In the genomic region with DNA sequence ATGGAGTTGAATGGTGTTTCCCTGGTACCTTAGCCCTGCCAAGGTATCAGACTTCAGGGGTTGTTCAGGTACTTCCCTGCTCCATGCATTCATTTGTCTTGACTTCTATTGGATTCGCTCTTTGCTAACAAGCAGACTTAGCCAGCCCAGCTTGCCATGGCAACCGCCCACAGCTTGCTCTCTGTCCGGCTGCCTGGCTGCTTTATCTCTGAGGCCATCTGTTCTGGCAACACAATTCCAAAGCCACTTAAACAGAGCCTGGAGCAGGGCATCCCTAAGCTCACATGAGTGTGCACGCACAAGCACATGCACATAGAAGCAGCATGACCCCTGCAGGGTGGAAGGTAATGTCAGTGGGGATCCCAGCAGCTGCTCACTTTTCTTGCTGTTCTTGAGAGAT, we compare ENCODE assay signal across 8 mouse cellular contexts. TPM values are rescaled to one million over a fixed set of nuclear protein-coding genes. Genes with fewer than 3 reads are reported as not detected.
DNase-seq lines count a peak whose midpoint lies in the region; TF ChIP-seq lines count a peak whose summit lies in the region.
"Had no signal": no experiment of that assay in that cellular context is flagged by ENCODE, and none has a peak within 500 bp of the region (broad histone marks: within the 10 kb centered on the region; RNA-seq: fewer than 3 reads in every experiment).

No protein-coding gene starts in this region.

- TF ChIP-seq POLR2A in cerebellum, adult 2 months (IDR thresholded peaks at IDR 0.05; ENCODE audit: borderline replicate concordance, insufficient read depth, low read length): no peak

- TF ChIP-seq CTCF in cerebellum, adult 2 months (IDR thresholded peaks at IDR 0.05; ENCODE audit: borderline replicate concordance, insufficient read depth, low read depth, low read length): no peak

- no peaks in the 10 kb centered on the region for H3K9me3 ChIP-seq in forebrain, embryonic 10.5 days
- H3K9me3 ChIP-seq: limb, embryonic 15.5 days had no signal

- peak; percentile 87 to 95 for DNase-seq in cerebellum, adult 2 months
- peak; percentile 39 for DNase-seq in forebrain, embryonic 10.5 days (ENCODE audit: extremely low spot score, low spot score)
- peak; percentile 55 to 64 for DNase-seq in layer of hippocampus, postnatal 14 days (ENCODE audit: low spot score in 2 of 2)
- peak; percentile 67 for DNase-seq in retina, embryonic 14.5 days (ENCODE audit: low spot score)
- DNase-seq in urinary bladder, postnatal 14 days (ENCODE audit: low spot score): no peak
- no peak for DNase-seq in urinary bladder, postnatal 4 days (ENCODE audit: low spot score in 2 of 2)
- no peak for DNase-seq in kidney, adult 9 months

- H3K27me3 ChIP-seq in cerebellum, adult 2 months (ENCODE audit: control insufficient read depth, insufficient read depth, low read length): no peaks in the 10 kb centered on the region
- 0 out of 2 replicates have a peak, but pooled peaks cover 8% of the 10 kb centered on the region for H3K27me3 ChIP-seq in forebrain, embryonic 10.5 days (ENCODE audit: poor library complexity, severe bottlenecking)

- 4% methylated on average over 4 of the region's 4 CpGs for WGBS in cerebellum, adult 2 months
- 47% methylated on average over 4 of the region's 4 CpGs for WGBS in forebrain, embryonic 10.5 days

- H3K27ac ChIP-seq in cerebellum, adult 2 months (ENCODE audit: insufficient read depth, low read length): peak overlapping the region; percentile 73; the same call in 1 of the 2 replicates
- peak overlapping the region; percentile 51 for H3K27ac ChIP-seq in forebrain, embryonic 10.5 days
- H3K27ac ChIP-seq: limb, embryonic 15.5 days had no signal

- peaks cover 16% of the 10 kb centered on the region; the same call in 1 of the 2 replicates for H3K4me1 ChIP-seq in cerebellum, adult 2 months (ENCODE audit: control insufficient read depth, insufficient read depth, low read length)
- H3K4me1 ChIP-seq in forebrain, embryonic 10.5 days: peaks cover 36% of the 10 kb centered on the region
- H3K4me1 ChIP-seq: limb, embryonic 15.5 days had no signal

- H3K4me3 ChIP-seq in cerebellum, adult 2 months (replicated peaks; ENCODE audit: insufficient read depth, low read depth, low read length): no peak overlapping the region
- no peak overlapping the region for H3K4me3 ChIP-seq in forebrain, embryonic 10.5 days
- H3K4me3 ChIP-seq: limb, embryonic 15.5 days had no signal

- no peaks in the 10 kb centered on the region for H3K36me3 ChIP-seq in forebrain, embryonic 10.5 days (replicated peaks)
- H3K36me3 ChIP-seq: limb, embryonic 15.5 days had no signal

RNA-seq across cellular contexts. Expression of a gene that starts 4.1 kb away (rescaled TPM):
- 44.2 and 47.5 TPM in 2 replicates for polyA plus RNA-seq in cerebellum, adult 2 months (2012; rRNA removed)
- 9.5 and 11.5 TPM in 2 replicates for polyA plus RNA-seq in forebrain, embryonic 10.5 days (2016; fragmentation: Nextera tagmentation; extraction: Ambion mirVana)
- 10 to 100 TPM; 39.5 to 42.7 TPM for total RNA-seq in layer of hippocampus, postnatal 14 days (2021)
- polyA plus RNA-seq: limb, embryonic 15.5 days had no signal

RNA-seq across cellular contexts. Expression of a gene that starts 44.2 kb away (rescaled TPM):
- 28.6 and 35.1 TPM in 2 replicates for polyA plus RNA-seq in cerebellum, adult 2 months (2012; rRNA removed)
- 4.5 and 5.2 TPM in 2 replicates for polyA plus RNA-seq in forebrain, embryonic 10.5 days (2016; fragmentation: Nextera tagmentation; extraction: Ambion mirVana)
- total RNA-seq in layer of hippocampus, postnatal 14 days (2021): 10 to 100 TPM; 52.9 to 54.1 TPM

Comparison
In these comparisons a context has a peak if more than half of its experiments do, and no peak if none do; other contexts are left out.
1. DNase-seq: peak in cerebellum, adult 2 months (2 of 2), forebrain, embryonic 10.5 days (single experiment), layer of hippocampus, postnatal 14 days (2 of 2) and retina, embryonic 14.5 days (single experiment); none in urinary bladder, postnatal 14 days (single experiment), urinary bladder, postnatal 4 days (0 of 2) and kidney, adult 9 months (single experiment).